Mouse (Mus musculus) MEL (cell line): ENCODE measurements around the gene Gm49601. TPM values are rescaled to one million over a fixed set of nuclear protein-coding genes. Genes with fewer than 3 reads are reported as not detected.

Experiments used
- DNase-seq: peaks from one replicate; pipeline ENCODE4 v3.0.0; 2011; ENCODE audit warnings: low read depth, low spot score
- H3K27ac ChIP-seq: 2 replicates; pipeline ENCODE4 v1.5.1; 2012; ENCODE audit warnings: low read depth, mild to moderate bottlenecking, control low read depth, low read length, moderate library complexity; ENCODE audit not compliant: control insufficient read depth
- H3K27me3 ChIP-seq, 2 experiments: fragments of 150-350 bp in 1 of 2; sonication (generic) in 1 of 2; 2 replicates each; pipeline ENCODE4 v1.6.1; 2012; ENCODE audit warnings: low read length in 2 of 2, mild to moderate bottlenecking in 2 of 2, improper control_type of control experiment in 1 of 2, moderate library complexity in 1 of 2; ENCODE audit not compliant: insufficient read depth in 2 of 2, control insufficient read depth in 1 of 2
- H3K36me3 ChIP-seq, 2 experiments: 2 replicates each; pipeline ENCODE4 v1.6.1; 2012 to 2014; ENCODE audit warnings: low read length in 2 of 2, improper control_type of control experiment in 1 of 2, inconsistent platforms in 1 of 2, mild to moderate bottlenecking in 1 of 2; ENCODE audit not compliant: insufficient read depth in 2 of 2, control insufficient read depth in 1 of 2
- H3K4me1 ChIP-seq, 2 experiments: fragments of 150-350 bp in 1 of 2; sonication (generic) in 1 of 2; 2 replicates each; pipeline ENCODE4 v1.6.1; 2012; ENCODE audit warnings: low read length in 2 of 2, improper control_type of control experiment in 1 of 2, mild to moderate bottlenecking in 1 of 2; ENCODE audit not compliant: insufficient read depth in 2 of 2, control insufficient read depth in 1 of 2
- H3K4me3 ChIP-seq, 2 experiments: fragments of 150-350 bp in 1 of 2; sonication (generic) in 1 of 2; 2 replicates each; pipeline ENCODE4 v1.5.1; 2012; ENCODE audit warnings: low read depth in 2 of 2, low read length in 2 of 2, mild to moderate bottlenecking in 2 of 2, moderate library complexity in 2 of 2, control low read depth in 1 of 2, improper control_type of control experiment in 1 of 2; ENCODE audit not compliant: control insufficient read depth in 1 of 2, insufficient read depth in 1 of 2
- H3K79me2 ChIP-seq: 2 replicates; pipeline ENCODE4 v1.6.1; 2012; ENCODE audit warnings: mild to moderate bottlenecking, low read length, moderate library complexity; ENCODE audit not compliant: control insufficient read depth, poor library complexity, insufficient read depth
- H3K9ac ChIP-seq: 2 replicates; pipeline ENCODE4 v1.6.1; 2012; ENCODE audit warnings: low read depth, mild to moderate bottlenecking, control low read depth, low read length, moderate library complexity; ENCODE audit not compliant: control insufficient read depth, poor library complexity, severe bottlenecking
- H3K9me3 ChIP-seq: fragments of 150-350 bp; sonication (generic); replicated peaks from 2 replicates; pipeline ENCODE4 v1.6.1; 2012; ENCODE audit warnings: mild to moderate bottlenecking, low read length, improper control_type of control experiment, moderate library complexity; ENCODE audit not compliant: insufficient read depth
- BHLHE40 ChIP-seq: IDR thresholded peaks from 2 replicates; pipeline ENCODE4 v1.6.1; 2012; ENCODE audit warnings: low read depth, mild to moderate bottlenecking, inconsistent platforms, low read length, improper control_type of control experiment, borderline replicate concordance
- CHD1 ChIP-seq: IDR thresholded peaks from 2 replicates; pipeline ENCODE4 v1.6.1; 2012; ENCODE audit warnings: low read depth, mild to moderate bottlenecking, inconsistent platforms, low read length, improper control_type of control experiment
- CHD2 ChIP-seq: IDR thresholded peaks from 2 replicates; pipeline ENCODE4 v1.6.1; 2011; ENCODE audit warnings: low read length, improper control_type of control experiment
- CTCF ChIP-seq, 3 experiments: IDR thresholded peaks in 2 of 3; conservative IDR thresholded peaks in 1 of 3; 2 replicates each; pipeline ENCODE4 v1.5.1; 2011 to 2012; ENCODE audit warnings: low read length in 3 of 3, low read depth in 2 of 3, mild to moderate bottlenecking in 2 of 3, improper control_type of control experiment in 1 of 3, inconsistent platforms in 1 of 3, mixed read lengths in 1 of 3, moderate library complexity in 1 of 3; ENCODE audit not compliant: control insufficient read depth in 1 of 3, insufficient read depth in 1 of 3, poor library complexity in 1 of 3, severe bottlenecking in 1 of 3
- ELF1 ChIP-seq: IDR thresholded peaks from 2 replicates; pipeline ENCODE4 v1.6.1; 2014; ENCODE audit warnings: low read depth, mild to moderate bottlenecking, inconsistent platforms, low read length, improper control_type of control experiment, moderate library complexity
- JUND ChIP-seq: IDR thresholded peaks from 2 replicates; pipeline ENCODE4 v1.6.1; 2011; ENCODE audit warnings: low read depth, mild to moderate bottlenecking, improper control_type of control experiment, low read length
- MAZ ChIP-seq: IDR thresholded peaks from 2 replicates; pipeline ENCODE4 v1.6.1; 2012; ENCODE audit warnings: low read depth, mild to moderate bottlenecking, inconsistent platforms, low read length, improper control_type of control experiment
- MEF2A ChIP-seq: IDR thresholded peaks from 2 replicates; pipeline ENCODE4 v1.6.1; 2014; ENCODE audit warnings: low read depth, mild to moderate bottlenecking, inconsistent platforms, low read length, improper control_type of control experiment; ENCODE audit not compliant: poor library complexity, insufficient replicate concordance, severe bottlenecking; ENCODE audit errors: extremely low read depth
- NELFE ChIP-seq: IDR thresholded peaks from 2 replicates; pipeline ENCODE4 v1.6.1; 2011; ENCODE audit warnings: low read depth, low read length, improper control_type of control experiment
- NRF1 ChIP-seq: IDR thresholded peaks from 2 replicates; pipeline ENCODE4 v1.6.1; 2014; ENCODE audit warnings: low read depth, mild to moderate bottlenecking, inconsistent platforms, low read length, improper control_type of control experiment, moderate library complexity; ENCODE audit not compliant: poor library complexity, insufficient read depth, severe bottlenecking
- POLR2A ChIP-seq, 2 experiments: IDR thresholded peaks; 2 replicates each; pipeline ENCODE4 v1.6.1; 2011 to 2012; ENCODE audit warnings: low read length in 2 of 2, mild to moderate bottlenecking in 2 of 2, control low read depth in 1 of 2, improper control_type of control experiment in 1 of 2, low read depth in 1 of 2, moderate library complexity in 1 of 2; ENCODE audit not compliant: control insufficient read depth in 1 of 2, insufficient read depth in 1 of 2, poor library complexity in 1 of 2
- POLR2AphosphoS2 ChIP-seq: IDR thresholded peaks from 2 replicates; pipeline ENCODE4 v1.6.1; 2011; ENCODE audit warnings: low read length, improper control_type of control experiment
- RAD21 ChIP-seq: IDR thresholded peaks from 2 replicates; pipeline ENCODE4 v1.6.1; 2011; ENCODE audit warnings: mild to moderate bottlenecking, low read depth, low read length, improper control_type of control experiment
- SIN3A ChIP-seq: IDR thresholded peaks from 2 replicates; pipeline ENCODE4 v1.6.1; 2012; ENCODE audit warnings: low read length, improper control_type of control experiment, inconsistent platforms
- TBP ChIP-seq: IDR thresholded peaks from 2 replicates; pipeline ENCODE4 v1.8.0; 2011; ENCODE audit warnings: low read depth, low read length, improper control_type of control experiment
- UBTF ChIP-seq: IDR thresholded peaks from 2 replicates; pipeline ENCODE4 v1.6.1; 2012; ENCODE audit warnings: low read depth, mild to moderate bottlenecking, inconsistent platforms, low read length, improper control_type of control experiment, moderate library complexity, borderline replicate concordance; ENCODE audit not compliant: insufficient read depth
- ZC3H11A ChIP-seq: IDR thresholded peaks from 2 replicates; pipeline ENCODE4 v1.6.1; 2012; ENCODE audit warnings: low read depth, mild to moderate bottlenecking, inconsistent platforms, low read length, improper control_type of control experiment
- ZKSCAN1 ChIP-seq: IDR thresholded peaks from 2 replicates; pipeline ENCODE4 v1.6.1; 2012; ENCODE audit warnings: low read depth, mild to moderate bottlenecking, inconsistent platforms, low read length, improper control_type of control experiment, moderate library complexity
- ZMIZ1 ChIP-seq: IDR thresholded peaks from 2 replicates; pipeline ENCODE4 v1.6.1; 2012; ENCODE audit warnings: low read depth, mild to moderate bottlenecking, inconsistent platforms, low read length, improper control_type of control experiment, moderate library complexity
- polyA plus RNA-seq, 2 experiments: library from polyadenylated mRNA; stranded (reverse) in 1 of 2; unstranded in 1 of 2; fragments of >175 nt in 1 of 2; fragments of >200 nt in 1 of 2; gene quantifications; 2 replicates each; pipeline versions ENCODE4 v1.2.1 to v1.2.4; 2012; ENCODE audit warnings: low replicate concordance in 2 of 2, low read depth in 1 of 2; ENCODE audit not compliant: insufficient read length in 2 of 2, insufficient read depth in 1 of 2, missing spikeins in 1 of 2
- total RNA-seq: library from RNA; depleted of rRNA; stranded (reverse); fragments of 300-350 nt; gene quantifications from 2 replicates; pipeline ENCODE4 v1.2.3, GENCODE M21; 2012

The Gm49601 gene
- total and polyA plus RNA-seq, 3 experiments = 1.5 to 4.6 TPM; not detected in 1

DNA sequence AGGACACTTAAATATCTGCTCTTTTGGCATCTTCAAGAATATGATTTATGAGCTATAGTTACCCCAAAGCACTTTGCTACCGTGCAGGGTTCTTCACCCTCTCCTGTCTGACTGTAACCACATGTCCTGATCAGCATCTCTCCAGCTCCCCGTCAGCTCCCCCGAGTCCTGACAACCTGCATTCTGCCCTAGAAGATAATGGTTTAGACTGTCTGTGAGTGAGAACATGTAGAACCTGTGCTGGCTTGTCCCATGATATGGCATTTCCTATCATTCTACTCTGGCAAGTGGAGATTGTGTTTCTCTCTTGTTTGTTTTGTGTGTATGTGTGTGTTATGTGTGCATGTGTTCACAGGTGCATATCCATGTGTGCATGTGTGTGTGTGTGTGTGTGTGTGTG is 28.2 kb downstream of the Gm49601 start:
- H3K27me3 ChIP-seq = peaks cover 1 to 2% of the 10 kb centered on the region in 2 experiments; a peak in 3 of 4 replicates

DNA sequence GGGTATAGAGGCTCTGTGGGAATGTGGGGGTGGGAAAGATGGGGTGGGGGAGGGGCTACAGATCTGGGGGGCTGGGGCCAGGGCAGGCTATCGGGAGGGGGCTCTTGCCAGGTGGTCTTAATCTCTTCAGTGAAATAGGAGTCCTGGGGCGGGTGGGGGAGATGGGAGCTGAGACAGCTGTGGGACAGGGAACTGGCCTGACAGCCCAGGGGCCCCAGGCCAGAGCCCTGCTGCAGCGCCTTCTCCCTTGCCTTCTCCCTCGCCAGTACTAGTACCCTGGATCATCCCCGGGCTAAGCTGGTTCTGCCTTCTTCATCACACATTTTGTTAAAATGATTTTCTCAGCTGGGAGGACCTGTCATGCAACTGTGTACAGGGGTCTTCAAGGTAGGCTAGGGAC is 30.0 kb downstream of the Gm49601 start:
- Histone ChIP-seq H3K4me1 (no peaks in the 10 kb centered on the region), H3K27ac (no peak overlapping the region), H3K27me3 (peaks cover 1 to 2% of the 10 kb centered on the region in 2 experiments; a peak in 3 of 4 replicates), H3K79me2 (no peaks in the 10 kb centered on the region), H3K9me3 (no peaks in the 10 kb centered on the region), H3K36me3 (no peaks in the 10 kb centered on the region), H3K4me3 (no peak overlapping the region), H3K9ac (no peak overlapping the region)
- no peak for DNase-seq
- no peak for TF ChIP-seq MEF2A
- TF ChIP-seq CHD2 = no peak
- no peak for TF ChIP-seq MAZ
- no peak for TF ChIP-seq TBP
- TF ChIP-seq ZKSCAN1 = no peak
- no peak for TF ChIP-seq NELFE
- TF ChIP-seq ELF1 = no peak
- TF ChIP-seq ZMIZ1 = no peak
- TF ChIP-seq CHD1 = no peak
- TF ChIP-seq ZC3H11A = no peak

More for the DNA sequence above, 28.2 kb downstream of the Gm49601 start:
- no peaks in the 10 kb centered on the region for H3K36me3 ChIP-seq
- TF ChIP-seq NRF1 = no peak
- TF ChIP-seq, all 39 proteins: peak for 0
- Histone ChIP-seq H3K79me2 (no peaks in the 10 kb centered on the region), H3K27ac (no peak overlapping the region), H3K9ac (no peak overlapping the region), H3K9me3 (no peaks in the 10 kb centered on the region), H3K4me1 (no peaks in the 10 kb centered on the region), H3K4me3 (no peak overlapping the region)
- peak; percentile 19 for DNase-seq

GRCm38 (mm10) chr16:18593930-18594329 is 32.3 kb downstream of the Gm49601 start:
- H3K27me3 ChIP-seq = peaks cover 1 to 2% of the 10 kb centered on the region in 2 experiments; a peak in 3 of 4 replicates
- no peaks in the 10 kb centered on the region for H3K4me1 ChIP-seq
- TF ChIP-seq SIN3A = no peak
- no peak for TF ChIP-seq CTCF (IDR thresholded peaks at IDR 0.05 in 2 of 3, conservative IDR thresholded peaks at IDR 0.05 in 1 of 3; ENCODE audit: control insufficient read depth in 1 of 3, insufficient read depth in 1 of 3, low read depth in 2 of 3, low read length in 3 of 3, poor library complexity in 1 of 3, severe bottlenecking in 1 of 3)
- no peak for TF ChIP-seq JUND
- TF ChIP-seq RAD21 = no peak
- TF ChIP-seq UBTF = no peak
- TF ChIP-seq TBP = no peak
- no peak for TF ChIP-seq MEF2A
- no peak for TF ChIP-seq BHLHE40
- no peak for TF ChIP-seq POLR2AphosphoS2
- no peak for TF ChIP-seq POLR2A (IDR thresholded peaks at IDR 0.05; ENCODE audit: control insufficient read depth in 1 of 2, insufficient read depth in 1 of 2, low read depth in 1 of 2, low read length in 2 of 2, poor library complexity in 1 of 2)
- no peaks in the 10 kb centered on the region for H3K79me2 ChIP-seq
- no peaks in the 10 kb centered on the region for H3K36me3 ChIP-seq
- no peak overlapping the region for H3K9ac ChIP-seq
- H3K9me3 ChIP-seq = no peaks in the 10 kb centered on the region
- DNase-seq = no peak
- H3K4me3 ChIP-seq = no peak overlapping the region
- H3K27ac ChIP-seq = no peak overlapping the region
